Mouse (Mus musculus): ENCODE results near the gene Prr36. TPM values are rescaled to one million over a fixed set of nuclear protein-coding genes. Genes with fewer than 3 reads are reported as not detected.

Prr36 gene
- polyA plus RNA-seq, 1 experiment from 2014 or later = 47.3 TPM

DNA sequence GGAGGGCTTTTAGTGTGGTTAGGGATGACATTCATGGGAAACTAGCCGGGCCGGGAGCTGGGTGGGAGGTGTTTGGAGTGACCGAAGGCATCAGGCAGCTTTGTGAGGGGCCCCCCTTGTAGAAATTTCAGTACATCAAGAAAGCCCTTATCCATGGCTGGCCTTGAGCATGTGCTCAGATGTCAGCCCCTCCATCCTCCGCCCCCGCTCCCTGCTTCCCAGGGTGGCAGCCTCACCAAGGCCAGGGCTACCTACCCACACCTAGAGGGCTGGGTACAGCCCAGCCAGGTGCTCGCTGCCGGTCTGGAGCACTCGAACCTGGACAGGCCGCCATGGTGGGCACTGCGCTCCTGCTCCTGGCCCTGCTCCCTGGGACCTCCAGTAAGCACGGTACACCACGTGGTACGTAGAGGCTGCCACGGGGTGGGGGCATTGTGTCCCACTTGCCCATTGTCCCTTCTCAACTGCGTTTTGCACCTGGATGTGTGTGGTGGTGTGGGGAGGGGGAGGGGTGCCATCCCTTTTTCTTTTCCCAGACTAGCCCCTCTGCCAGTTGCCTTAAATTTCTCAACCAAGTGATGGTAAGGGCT is 30.8 kb upstream of the Prr36 start, which contains the start of gene Tgfbr3l:
TSS of gene Tgfbr3l (plus strand) at position 264 of the 590 bp plus-strand sequence.
- Histone ChIP-seq H3K4me3 (ENCODE audit: low read depth, low read length) (no peak within 1 kb of the TSS), H3K4me2 (ENCODE audit: low read depth, low read length, severe bottlenecking) (no peak within 1 kb of the TSS), H3K4me1 (replicated peaks; ENCODE audit: control insufficient read depth, insufficient read depth, low read length) (peaks cover 7% of the 10 kb centered on the region; the same call in 1 of the 2 replicates), H3K27me3 (ENCODE audit: control insufficient read depth, insufficient read depth, low read length) (no peaks in the 10 kb centered on the region; the same call in 1 of the 2 replicates), H3K9ac (ENCODE audit: low read length) (0 out of 2 replicates have a peak within 1 kb of the TSS, but pooled peaks have one; percentile 20), H3K27ac (ENCODE audit: low read depth, low read length) (no peak within 1 kb of the TSS), H3K36me3 (ENCODE audit: control insufficient read depth, insufficient read depth, low read length) (peaks cover 13% of the 10 kb centered on the region; the same call in 1 of the 2 replicates), H3K9me3 (ENCODE audit: control insufficient read depth, low read length) (no peaks in the 10 kb centered on the region)
- no peak for ATAC-seq (replicated peaks; ENCODE audit: low FRiP score)
- 81% methylated on average over 15 of the region's 15 CpGs for WGBS
- DNase-seq (ENCODE audit: low spot score) = no peak

DNA sequence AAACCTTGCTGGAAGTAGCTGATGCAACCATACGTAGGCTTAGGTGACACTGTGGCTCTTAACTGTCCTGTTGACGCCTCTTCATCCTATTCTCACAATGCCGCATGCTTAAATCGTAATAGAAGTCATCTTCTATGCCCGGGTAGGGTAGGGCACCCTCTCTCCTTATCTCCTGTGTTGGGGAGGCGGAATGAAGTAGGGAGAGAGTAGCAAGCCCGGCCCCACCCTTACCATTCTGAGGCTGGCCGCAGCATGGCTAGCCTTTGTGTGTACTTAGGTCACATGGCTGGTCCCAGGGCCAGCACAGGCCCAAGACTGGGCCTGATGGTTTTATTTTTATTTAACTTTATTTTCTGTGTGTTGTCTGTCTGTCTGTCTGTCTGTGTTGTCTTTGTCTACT is 30.0 kb upstream of the Prr36 start:
- no peaks in the 10 kb centered on the region; the same call in 1 of the 2 replicates for H3K27me3 ChIP-seq (ENCODE audit: control insufficient read depth, insufficient read depth, low read length)
- 91% methylated on average over 8 of the region's 8 CpGs for WGBS
- no peak overlapping the region for H3K4me2 ChIP-seq (ENCODE audit: low read depth, low read length, severe bottlenecking)

DNA sequence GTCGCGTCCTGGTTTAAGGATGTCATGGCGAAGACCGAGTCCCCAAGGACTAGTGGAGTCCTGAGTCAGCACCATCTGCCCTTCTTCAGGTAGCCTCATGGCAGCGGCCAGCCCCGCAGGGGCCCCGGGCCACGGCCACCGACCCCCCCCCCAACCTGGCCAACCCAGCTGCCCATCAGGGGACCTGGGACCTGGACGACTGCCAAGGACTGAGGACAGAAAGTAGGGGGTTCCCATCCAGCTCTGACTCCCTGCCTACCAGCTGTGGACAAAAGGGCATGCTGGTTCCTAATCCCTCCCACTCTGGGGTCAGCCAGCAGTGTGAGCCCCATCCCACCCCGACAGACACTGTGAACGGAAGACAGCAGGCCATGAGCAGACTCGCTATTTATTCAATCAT is 28.5 kb upstream of the Prr36 start:
- WGBS = 87% methylated on average over 12 of the region's 13 CpGs
- Histone ChIP-seq H3K4me2 (ENCODE audit: low read depth, low read length, severe bottlenecking) (no peak overlapping the region), H3K9ac (ENCODE audit: low read length) (no peak overlapping the region), H3K36me3 (ENCODE audit: control insufficient read depth, insufficient read depth, low read length) (peaks cover 13% of the 10 kb centered on the region; the same call in 1 of the 2 replicates), H3K4me3 (ENCODE audit: low read depth, low read length) (no peak overlapping the region), H3K4me1 (replicated peaks; ENCODE audit: control insufficient read depth, insufficient read depth, low read length) (peaks cover 3% of the 10 kb centered on the region; the same call in 1 of the 2 replicates), H3K27ac (ENCODE audit: low read depth, low read length) (no peak overlapping the region), H3K9me3 (ENCODE audit: control insufficient read depth, low read length) (no peaks in the 10 kb centered on the region), H3K27me3 (ENCODE audit: control insufficient read depth, insufficient read depth, low read length) (no peaks in the 10 kb centered on the region; the same call in 1 of the 2 replicates)
- ATAC-seq (replicated peaks; ENCODE audit: low FRiP score) (no peak), DNase-seq (ENCODE audit: low spot score) (no peak)

More for the DNA sequence above, 30.0 kb upstream of the Prr36 start:
- ATAC-seq (replicated peaks; ENCODE audit: low FRiP score) (no peak), DNase-seq (ENCODE audit: low spot score) (no peak)
- peaks cover 13% of the 10 kb centered on the region; the same call in 1 of the 2 replicates for H3K36me3 ChIP-seq (ENCODE audit: control insufficient read depth, insufficient read depth, low read length)
- H3K4me1 ChIP-seq (replicated peaks; ENCODE audit: control insufficient read depth, insufficient read depth, low read length) = peaks cover 5% of the 10 kb centered on the region; the same call in 1 of the 2 replicates
- no peaks in the 10 kb centered on the region for H3K9me3 ChIP-seq (ENCODE audit: control insufficient read depth, low read length)
- no peak overlapping the region for H3K27ac ChIP-seq (ENCODE audit: low read depth, low read length)
- H3K4me3 ChIP-seq (ENCODE audit: low read depth, low read length) = no peak overlapping the region
- H3K9ac ChIP-seq (ENCODE audit: low read length) = no peak overlapping the region

DNA sequence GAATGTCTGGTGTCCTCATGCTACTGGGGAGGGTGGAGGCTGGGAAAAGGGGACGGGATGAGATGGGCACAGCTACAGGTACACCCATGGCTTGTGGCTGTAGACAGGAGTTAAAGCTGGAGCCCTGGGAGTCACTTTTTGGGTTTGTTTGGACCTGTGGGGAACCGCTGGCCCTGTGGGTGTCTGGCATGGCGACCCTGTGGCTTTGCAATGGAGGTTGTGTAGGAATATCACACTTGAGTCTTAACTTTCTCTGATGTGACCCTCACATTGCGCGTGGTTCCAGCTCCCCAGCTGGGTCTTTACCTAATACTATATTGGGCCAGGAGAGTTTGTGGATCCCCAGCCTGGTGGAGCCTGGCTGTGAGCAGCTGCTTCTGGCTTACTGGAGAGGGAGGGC is 27.8 kb upstream of the Prr36 start:
- no peak overlapping the region for H3K4me2 ChIP-seq (ENCODE audit: low read depth, low read length, severe bottlenecking)
- H3K9ac ChIP-seq (ENCODE audit: low read length) = no peak overlapping the region
- DNase-seq (ENCODE audit: low spot score) (no peak), ATAC-seq (replicated peaks; ENCODE audit: low FRiP score) (no peak)
- WGBS = 93% methylated on average over 5 of the region's 5 CpGs
- H3K27me3 ChIP-seq (ENCODE audit: control insufficient read depth, insufficient read depth, low read length) = no peaks in the 10 kb centered on the region; the same call in 1 of the 2 replicates
- peaks cover 6% of the 10 kb centered on the region for H3K4me1 ChIP-seq (replicated peaks; ENCODE audit: control insufficient read depth, insufficient read depth, low read length)
- no peak overlapping the region for H3K4me3 ChIP-seq (ENCODE audit: low read depth, low read length)
- H3K36me3 ChIP-seq (ENCODE audit: control insufficient read depth, insufficient read depth, low read length) = peaks cover 13% of the 10 kb centered on the region; the same call in 1 of the 2 replicates
- no peaks in the 10 kb centered on the region for H3K9me3 ChIP-seq (ENCODE audit: control insufficient read depth, low read length)
- H3K27ac ChIP-seq (ENCODE audit: low read depth, low read length) = no peak overlapping the region

GRCm38 (mm10) chr8:4239193-4239890 is 22.1 kb upstream of the Prr36 start:
- Histone ChIP-seq H3K9ac (ENCODE audit: low read length) (peak overlapping the region; percentile 78), H3K27me3 (ENCODE audit: control insufficient read depth, insufficient read depth, low read length) (no peaks in the 10 kb centered on the region), H3K4me3 (ENCODE audit: low read depth, low read length) (peak overlapping the region; percentile 74), H3K4me2 (ENCODE audit: low read depth, low read length, severe bottlenecking) (peak overlapping the region; percentile 88), H3K4me1 (replicated peaks; ENCODE audit: control insufficient read depth, insufficient read depth, low read length) (peaks cover 15% of the 10 kb centered on the region), H3K36me3 (ENCODE audit: control insufficient read depth, insufficient read depth, low read length) (no peaks in the 10 kb centered on the region), H3K27ac (ENCODE audit: low read depth, low read length) (peak overlapping the region; percentile 78), H3K9me3 (ENCODE audit: control insufficient read depth, low read length) (no peaks in the 10 kb centered on the region)
- 14% methylated on average over 19 of the region's 19 CpGs for WGBS
- DNase-seq (ENCODE audit: low spot score) (no peak), ATAC-seq (replicated peaks; ENCODE audit: low FRiP score) (peak; percentile 26)

DNA sequence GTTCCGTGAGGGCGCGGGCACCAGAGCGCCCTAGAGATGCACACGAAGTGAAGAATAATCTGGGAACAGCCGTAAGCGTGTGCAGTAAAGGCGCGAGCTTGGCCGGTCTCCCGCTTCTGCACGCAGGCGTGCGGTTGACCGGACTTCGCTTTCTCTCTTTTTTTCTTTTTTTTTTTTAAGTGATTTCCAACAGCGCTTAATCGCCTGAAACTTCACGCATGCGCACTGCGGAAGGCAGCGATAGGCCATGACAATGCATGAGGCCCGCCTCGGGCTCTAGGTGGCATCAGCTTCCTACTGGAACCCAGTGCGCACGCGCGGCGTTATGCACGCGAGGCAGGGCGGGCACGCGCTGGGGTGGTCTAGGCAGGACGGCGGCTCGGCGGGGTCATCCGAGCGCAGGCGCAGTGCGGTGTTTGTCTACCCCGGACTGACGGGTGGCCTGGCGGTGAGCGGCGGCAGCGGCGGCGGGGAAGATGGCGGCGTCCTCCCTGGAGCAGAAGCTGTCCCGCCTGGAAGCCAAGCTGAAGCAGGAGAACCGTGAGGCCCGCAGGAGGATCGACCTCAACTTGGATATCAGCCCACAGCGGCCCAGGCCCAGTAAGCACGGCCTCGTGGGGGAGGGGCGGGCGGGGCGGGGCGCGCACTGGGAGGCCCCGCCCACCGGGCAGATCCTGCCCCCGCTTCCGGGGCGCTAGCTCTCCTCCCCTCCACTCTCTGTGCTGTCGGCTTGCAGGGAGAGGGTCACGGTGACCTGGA is 21.4 kb upstream of the Prr36 start, which contains the start of the genes Map2k7 and Gm49320:
TSS of gene Map2k7 (plus strand) at position 307 of the 759 bp plus-strand sequence.
TSS of gene Gm49320 (plus strand) at position 432 of the 759 bp plus-strand sequence.
- no peaks in the 10 kb centered on the region for H3K27me3 ChIP-seq (ENCODE audit: control insufficient read depth, insufficient read depth, low read length)
- peak within 1 kb of the TSS; percentile 74 for H3K4me3 ChIP-seq (ENCODE audit: low read depth, low read length)
- peaks cover 15% of the 10 kb centered on the region for H3K4me1 ChIP-seq (replicated peaks; ENCODE audit: control insufficient read depth, insufficient read depth, low read length)
- peak within 1 kb of the TSS; percentile 93 for H3K27ac ChIP-seq (ENCODE audit: low read depth, low read length)
- H3K36me3 ChIP-seq (ENCODE audit: control insufficient read depth, insufficient read depth, low read length) = no peaks in the 10 kb centered on the region
- peak; percentile 100 for DNase-seq (ENCODE audit: low spot score)
- H3K9ac ChIP-seq (ENCODE audit: low read length) = peak within 1 kb of the TSS; percentile 78
- no peaks in the 10 kb centered on the region for H3K9me3 ChIP-seq (ENCODE audit: control insufficient read depth, low read length)
- H3K4me2 ChIP-seq (ENCODE audit: low read depth, low read length, severe bottlenecking) = peak within 1 kb of the TSS; percentile 88
- WGBS = under 1% methylated on average over 67 of the region's 71 CpGs
- ATAC-seq (replicated peaks; ENCODE audit: low FRiP score) = peak; percentile 95

DNA sequence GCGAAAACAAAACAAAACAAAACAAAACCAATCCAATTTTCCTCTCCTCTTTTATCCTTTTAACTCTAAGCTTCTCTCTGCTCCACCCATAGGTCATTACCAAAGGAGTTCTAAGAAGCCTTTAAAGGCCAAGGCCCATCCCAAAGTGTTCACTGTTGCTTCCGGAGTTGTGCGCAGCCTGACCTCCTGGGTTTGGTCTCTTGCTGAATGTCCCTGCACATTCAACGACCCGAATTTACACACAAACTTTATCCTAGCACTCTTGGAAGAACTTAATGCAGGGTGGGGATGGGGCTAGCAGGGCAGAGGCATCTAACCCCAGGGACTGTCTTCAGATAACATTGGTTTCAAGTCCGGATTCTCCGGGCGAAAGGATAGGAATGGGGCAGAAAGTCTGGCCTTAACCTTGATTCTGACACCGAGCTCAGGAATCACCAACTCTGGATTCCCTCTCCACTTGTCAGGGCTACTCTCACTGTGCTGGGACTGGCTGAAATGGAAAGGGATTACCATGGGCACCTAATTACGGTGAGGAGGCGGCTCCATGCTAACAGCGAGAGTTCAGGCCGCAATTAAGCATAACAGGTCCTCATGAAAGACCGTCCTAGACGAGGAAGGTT is 20.7 kb upstream of the Prr36 start:
- Histone ChIP-seq H3K36me3 (ENCODE audit: control insufficient read depth, insufficient read depth, low read length) (no peaks in the 10 kb centered on the region), H3K4me3 (ENCODE audit: low read depth, low read length) (peak overlapping the region; percentile 74), H3K9ac (ENCODE audit: low read length) (peak overlapping the region; percentile 78), H3K4me2 (ENCODE audit: low read depth, low read length, severe bottlenecking) (peak overlapping the region; percentile 88), H3K27me3 (ENCODE audit: control insufficient read depth, insufficient read depth, low read length) (no peaks in the 10 kb centered on the region), H3K27ac (ENCODE audit: low read depth, low read length) (peak overlapping the region; percentile 93), H3K4me1 (replicated peaks; ENCODE audit: control insufficient read depth, insufficient read depth, low read length) (peaks cover 15% of the 10 kb centered on the region), H3K9me3 (ENCODE audit: control insufficient read depth, low read length) (no peaks in the 10 kb centered on the region)
- WGBS = 18% methylated on average over 15 of the region's 15 CpGs
- DNase-seq (ENCODE audit: low spot score) (no peak), ATAC-seq (replicated peaks; ENCODE audit: low FRiP score) (peak; percentile 57)
